Mouse (Mus musculus): ENCODE results near the gene Rlim. TPM values are rescaled to one million over a fixed set of nuclear protein-coding genes. Genes with fewer than 3 reads are reported as not detected.
A peak's percentile ranks its signal among the peaks of the same experiment; 100 is the strongest.

Rlim gene
- total RNA-seq, 1 experiment, result 69.9 TPM

GRCm38 (mm10) chrX:103987215-103987964 lies 6.3 kb upstream of the Rlim start:
- in situ Hi-C loops (cut with MboI; ENCODE audit: low sequenced_read_pairs in 2 of 2, unreplicated experiment in 2 of 2), result no loop called here
- Histone ChIP-seq H3K27ac (ENCODE audit: insufficient read depth, low read depth, low read length, poor library complexity, severe bottlenecking) (peak overlapping the region; percentile 79), H3K4me3 (ENCODE audit: insufficient read depth in 1 of 2, low read depth in 1 of 2, low read length in 2 of 2, poor library complexity in 1 of 2, severe bottlenecking in 1 of 2) (no peak overlapping the region), H3K36me3 (ENCODE audit: control insufficient read depth, insufficient read depth, low read length, poor library complexity, severe bottlenecking) (no peaks in the 10 kb centered on the region), H3K4me1 (ENCODE audit: control insufficient read depth in 2 of 2, insufficient read depth in 2 of 2, low read length in 2 of 2, poor library complexity in 1 of 2) (peaks cover 0 to 6% of the 10 kb centered on the region in 2 experiments; a peak in 3 of 4 replicates), H3K9ac (ENCODE audit: insufficient read depth, low read depth, low read length, poor library complexity, severe bottlenecking) (no peak overlapping the region), H3K9me3 (ENCODE audit: control insufficient read depth, insufficient read depth, low read depth, low read length) (no peaks in the 10 kb centered on the region)
- TF ChIP-seq ZC3H11A (IDR thresholded peaks at IDR 0.05; ENCODE audit: borderline replicate concordance, low read depth, low read length) (no peak), CHD2 (IDR thresholded peaks at IDR 0.05; ENCODE audit: low read depth, low read length) (peak; percentile 63; the same call in 1 of the 2 replicates), HCFC1 (IDR thresholded peaks at IDR 0.05; ENCODE audit: borderline replicate concordance, insufficient read depth, low read length) (no peak), MAFK (IDR thresholded peaks at IDR 0.05; ENCODE audit: insufficient read depth, low read depth, low read length) (peak; percentile 94), ZNF384 (IDR thresholded peaks at IDR 0.05; ENCODE audit: low read depth, low read length) (no peak)
- DNase-seq (ENCODE audit: low read depth, low spot score), result peak; percentile 67

- no peaks in the 10 kb centered on the region for H3K36me3 ChIP-seq (ENCODE audit: control insufficient read depth, insufficient read depth, low read length, poor library complexity, severe bottlenecking)
- in situ Hi-C loops (cut with MboI; ENCODE audit: low sequenced_read_pairs in 2 of 2, unreplicated experiment in 2 of 2), result no loop called here
- DNase-seq (ENCODE audit: low read depth, low spot score), result no peak
- no peak overlapping the region for H3K4me3 ChIP-seq (ENCODE audit: insufficient read depth in 1 of 2, low read depth in 1 of 2, low read length in 2 of 2, poor library complexity in 1 of 2, severe bottlenecking in 1 of 2)
- TF ChIP-seq MAFK (IDR thresholded peaks at IDR 0.05; ENCODE audit: insufficient read depth, low read depth, low read length) (no peak), ZNF384 (IDR thresholded peaks at IDR 0.05; ENCODE audit: low read depth, low read length) (no peak), HCFC1 (IDR thresholded peaks at IDR 0.05; ENCODE audit: borderline replicate concordance, insufficient read depth, low read length) (no peak)
- H3K9me3 ChIP-seq (ENCODE audit: control insufficient read depth, insufficient read depth, low read depth, low read length), result no peaks in the 10 kb centered on the region
- no peak overlapping the region for H3K9ac ChIP-seq (ENCODE audit: insufficient read depth, low read depth, low read length, poor library complexity, severe bottlenecking)
- H3K27ac ChIP-seq (ENCODE audit: insufficient read depth, low read depth, low read length, poor library complexity, severe bottlenecking), result no peak overlapping the region
- peaks cover 0 to 6% of the 10 kb centered on the region in 2 experiments; a peak in 3 of 4 replicates for H3K4me1 ChIP-seq (ENCODE audit: control insufficient read depth in 2 of 2, insufficient read depth in 2 of 2, low read length in 2 of 2, poor library complexity in 1 of 2)
Measured at GRCm38 (mm10) chrX:103986159-103986558, 5.1 kb upstream of the Rlim start.

GRCm38 (mm10) chrX:103984992-103985391 lies 3.9 kb upstream of the Rlim start:
- no peak overlapping the region for H3K27ac ChIP-seq (ENCODE audit: insufficient read depth, low read depth, low read length, poor library complexity, severe bottlenecking)
- no peak for DNase-seq (ENCODE audit: low read depth, low spot score)
- TF ChIP-seq ZNF384 (IDR thresholded peaks at IDR 0.05; ENCODE audit: low read depth, low read length) (no peak), ZC3H11A (IDR thresholded peaks at IDR 0.05; ENCODE audit: borderline replicate concordance, low read depth, low read length) (no peak), HCFC1 (IDR thresholded peaks at IDR 0.05; ENCODE audit: borderline replicate concordance, insufficient read depth, low read length) (no peak), CHD2 (IDR thresholded peaks at IDR 0.05; ENCODE audit: low read depth, low read length) (no peak), MAFK (IDR thresholded peaks at IDR 0.05; ENCODE audit: insufficient read depth, low read depth, low read length) (no peak)
- H3K9me3 ChIP-seq (ENCODE audit: control insufficient read depth, insufficient read depth, low read depth, low read length), result no peaks in the 10 kb centered on the region
- H3K36me3 ChIP-seq (ENCODE audit: control insufficient read depth, insufficient read depth, low read length, poor library complexity, severe bottlenecking), result no peaks in the 10 kb centered on the region
- in situ Hi-C loops (cut with MboI; ENCODE audit: low sequenced_read_pairs in 2 of 2, unreplicated experiment in 2 of 2), result no loop called here
- H3K4me1 ChIP-seq (ENCODE audit: control insufficient read depth in 2 of 2, insufficient read depth in 2 of 2, low read length in 2 of 2, poor library complexity in 1 of 2), result peaks cover 0 to 6% of the 10 kb centered on the region in 2 experiments; a peak in 3 of 4 replicates
- H3K4me3 ChIP-seq (ENCODE audit: insufficient read depth in 1 of 2, low read depth in 1 of 2, low read length in 2 of 2, poor library complexity in 1 of 2, severe bottlenecking in 1 of 2), result no peak overlapping the region
- no peak overlapping the region for H3K9ac ChIP-seq (ENCODE audit: insufficient read depth, low read depth, low read length, poor library complexity, severe bottlenecking)

- peak overlapping the region; percentile 26 for H3K9ac ChIP-seq (ENCODE audit: insufficient read depth, low read depth, low read length, poor library complexity, severe bottlenecking)
- TF ChIP-seq ZC3H11A (IDR thresholded peaks at IDR 0.05; ENCODE audit: borderline replicate concordance, low read depth, low read length) (no peak), ZNF384 (IDR thresholded peaks at IDR 0.05; ENCODE audit: low read depth, low read length) (no peak), CHD2 (IDR thresholded peaks at IDR 0.05; ENCODE audit: low read depth, low read length) (no peak), MAFK (IDR thresholded peaks at IDR 0.05; ENCODE audit: insufficient read depth, low read depth, low read length) (no peak), HCFC1 (IDR thresholded peaks at IDR 0.05; ENCODE audit: borderline replicate concordance, insufficient read depth, low read length) (no peak)
- H3K27ac ChIP-seq (ENCODE audit: insufficient read depth, low read depth, low read length, poor library complexity, severe bottlenecking), result peak overlapping the region; percentile 95
- DNase-seq (ENCODE audit: low read depth, low spot score), result no peak
- in situ Hi-C loops (cut with MboI; ENCODE audit: low sequenced_read_pairs in 2 of 2, unreplicated experiment in 2 of 2), result no loop called here
- H3K36me3 ChIP-seq (ENCODE audit: control insufficient read depth, insufficient read depth, low read length, poor library complexity, severe bottlenecking), result no peaks in the 10 kb centered on the region; the same call in 1 of the 2 replicates
- peak overlapping the region; percentile 70 for H3K4me3 ChIP-seq (ENCODE audit: insufficient read depth in 1 of 2, low read depth in 1 of 2, low read length in 2 of 2, poor library complexity in 1 of 2, severe bottlenecking in 1 of 2)
- no peaks in the 10 kb centered on the region for H3K9me3 ChIP-seq (ENCODE audit: control insufficient read depth, insufficient read depth, low read depth, low read length)
- H3K4me1 ChIP-seq (ENCODE audit: control insufficient read depth in 2 of 2, insufficient read depth in 2 of 2, low read length in 2 of 2, poor library complexity in 1 of 2), result peaks cover 0 to 6% of the 10 kb centered on the region in 2 experiments; a peak in 3 of 4 replicates
Measured at GRCm38 (mm10) chrX:103981806-103982205, 722 bp upstream of the Rlim start.
